Mouse (Mus musculus) embryonic facial prominence, embryonic 14.5 days (tissue): ENCODE measurements around the gene Flrt1. TPM values are rescaled to one million over a fixed set of nuclear protein-coding genes. Genes with fewer than 3 reads are reported as not detected.
A peak's percentile ranks its signal among the peaks of the same experiment; 100 is the strongest.

ENCODE experiments used
- ATAC-seq: fragments of 200-750 bp; cut with Nextera tagmentation; 2 replicates; pipeline ENCODE4 v1.8.0; 2017; ENCODE audit warnings: low read depth, moderate number of reproducible peaks, moderate TSS enrichment
- DNase-seq: peaks from one replicate; pipeline ENCODE4 v3.0.0-alpha.2; 2015; ENCODE audit warnings: low spot score
- H3K27ac ChIP-seq: fragments of 300-500 bp; sonication (generic); replicated peaks from 2 replicates; pipeline ENCODE4 v1.5.1; 2014; ENCODE audit warnings: low read depth, mild to moderate bottlenecking, low read length, moderate library complexity
- H3K27me3 ChIP-seq: fragments of 300-500 bp; sonication (generic); replicated peaks from 2 replicates; pipeline ENCODE4 v1.6.1; 2014; ENCODE audit warnings: low read length; ENCODE audit not compliant: control insufficient read depth, insufficient read depth
- H3K36me3 ChIP-seq: fragments of 300-500 bp; sonication (generic); 2 replicates; pipeline ENCODE4 v1.6.1; 2014; ENCODE audit warnings: low read length, mixed read lengths; ENCODE audit not compliant: control insufficient read depth, insufficient read depth
- H3K4me1 ChIP-seq: fragments of 300-500 bp; sonication (generic); 2 replicates; pipeline ENCODE4 v1.6.1; 2014; ENCODE audit warnings: antibody characterized with exemption, low read length; ENCODE audit not compliant: control insufficient read depth, insufficient read depth
- H3K4me2 ChIP-seq: fragments of 300-500 bp; sonication (generic); 2 replicates; pipeline ENCODE4 v1.6.1; 2014; ENCODE audit warnings: low read depth, mild to moderate bottlenecking, low read length, moderate library complexity, mixed read lengths
- H3K4me3 ChIP-seq: fragments of 300-500 bp; sonication (generic); 2 replicates; pipeline ENCODE4 v1.5.1; 2014; ENCODE audit warnings: low read depth, mild to moderate bottlenecking, low read length
- H3K9ac ChIP-seq: fragments of 300-500 bp; sonication (generic); 2 replicates; pipeline ENCODE4 v1.6.1; 2014; ENCODE audit warnings: low read depth, mild to moderate bottlenecking, low read length, moderate library complexity, mixed read lengths
- H3K9me3 ChIP-seq: fragments of 300-500 bp; sonication (generic); 2 replicates; pipeline ENCODE4 v1.6.1; 2016; ENCODE audit warnings: low read length; ENCODE audit not compliant: control insufficient read depth
- WGBS: fragments of 180-500 bp; shearing (Covaris S2); extraction: QIAGEN DNeasy Blood & Tissue Kit; methylation state at CpG from one replicate; pipeline ENCODE4 v1.1.7; 2014; 5-methylcytosine and 5-hydroxymethylcytosine counted together
- polyA plus RNA-seq: library from polyadenylated mRNA; unstranded; fragments of >200 nt; fragmentation: Nextera tagmentation; extraction: Ambion mirVana; gene quantifications from 2 replicates; pipeline ENCODE4 v1.2.1, GENCODE M21; 2014

Flrt1 gene
- polyA plus RNA-seq, 1 experiment from 2014 or later, result 10.4 TPM

- H3K36me3 ChIP-seq, result no peaks in the 10 kb centered on the region
- H3K4me2 ChIP-seq, result no peak overlapping the region
- no peak overlapping the region for H3K27ac ChIP-seq
- no peak overlapping the region for H3K9ac ChIP-seq
- peaks cover 18% of the 10 kb centered on the region for H3K4me1 ChIP-seq
- DNase-seq (no peak), ATAC-seq (no peak)
- 55% methylated on average over 12 of the region's 12 CpGs for WGBS
- no peak overlapping the region for H3K4me3 ChIP-seq
- no peaks in the 10 kb centered on the region for H3K27me3 ChIP-seq
- H3K9me3 ChIP-seq, result no peaks in the 10 kb centered on the region
Measured at GRCm38 (mm10) chr19:7073997-7074781, 31.3 kb downstream of the Flrt1 start.

- 71% methylated on average over 4 of the region's 6 CpGs for WGBS
- Histone ChIP-seq H3K27me3 (no peaks in the 10 kb centered on the region), H3K4me2 (no peak overlapping the region), H3K27ac (no peak overlapping the region), H3K36me3 (no peaks in the 10 kb centered on the region), H3K4me1 (peaks cover 28% of the 10 kb centered on the region), H3K9me3 (no peaks in the 10 kb centered on the region), H3K9ac (no peak overlapping the region), H3K4me3 (no peak overlapping the region)
- no peak for ATAC-seq
- no peak for DNase-seq
Measured at GRCm38 (mm10) chr19:7072221-7072620, 33.3 kb downstream of the Flrt1 start.

- H3K27ac ChIP-seq, result no peak overlapping the region; the same call in 1 of the 2 replicates
- H3K9ac ChIP-seq, result peak overlapping the region; percentile 49
- no peaks in the 10 kb centered on the region for H3K9me3 ChIP-seq
- WGBS, result 15% methylated on average over 4 of the region's 4 CpGs
- peak overlapping the region; percentile 47 for H3K4me2 ChIP-seq
- H3K27me3 ChIP-seq, result no peaks in the 10 kb centered on the region
- DNase-seq (no peak), ATAC-seq (no peak)
- H3K4me3 ChIP-seq, result no peak overlapping the region
- H3K36me3 ChIP-seq, result no peaks in the 10 kb centered on the region
- peaks cover 39% of the 10 kb centered on the region for H3K4me1 ChIP-seq
Measured at GRCm38 (mm10) chr19:7070775-7071174, 34.8 kb downstream of the Flrt1 start.

- ATAC-seq (peak; percentile 38; the same call in 1 of the 2 replicates), DNase-seq (peak; percentile 77)
- Histone ChIP-seq H3K27me3 (no peaks in the 10 kb centered on the region), H3K4me1 (peaks cover 39% of the 10 kb centered on the region), H3K27ac (no peak overlapping the region; the same call in 1 of the 2 replicates), H3K4me2 (peak overlapping the region; percentile 47), H3K36me3 (no peaks in the 10 kb centered on the region), H3K9me3 (no peaks in the 10 kb centered on the region), H3K9ac (peak overlapping the region; percentile 49), H3K4me3 (no peak overlapping the region)
- WGBS, result 11% methylated on average over 31 of the region's 35 CpGs
Measured at GRCm38 (mm10) chr19:7069781-7070763, 35.5 kb downstream of the Flrt1 start.

- Histone ChIP-seq H3K4me1 (peaks cover 39% of the 10 kb centered on the region), H3K4me2 (peak overlapping the region; percentile 30; the same call in 1 of the 2 replicates), H3K9me3 (no peaks in the 10 kb centered on the region), H3K27ac (peak overlapping the region; percentile 25; the same call in 1 of the 2 replicates), H3K27me3 (no peaks in the 10 kb centered on the region), H3K4me3 (no peak overlapping the region), H3K9ac (0 out of 2 replicates have a peak overlapping the region, but pooled peaks have one; percentile 9), H3K36me3 (no peaks in the 10 kb centered on the region)
- no peak for DNase-seq
- no peak for ATAC-seq
- 55% methylated on average over 11 of the region's 11 CpGs for WGBS
Measured at GRCm38 (mm10) chr19:7068661-7069531, 36.6 kb downstream of the Flrt1 start.

GRCm38 (mm10) chr19:7068136-7068535, 37.4 kb downstream of the Flrt1 start:
- ATAC-seq, result no peak; the same call in 1 of the 2 replicates

GRCm38 (mm10) chr19:7067344-7068050, 38.0 kb downstream of the Flrt1 start:
- Histone ChIP-seq H3K36me3 (no peaks in the 10 kb centered on the region), H3K4me1 (peaks cover 39% of the 10 kb centered on the region), H3K9me3 (no peaks in the 10 kb centered on the region), H3K27me3 (no peaks in the 10 kb centered on the region), H3K4me3 (no peak overlapping the region), H3K9ac (no peak overlapping the region), H3K4me2 (no peak overlapping the region), H3K27ac (no peak overlapping the region)
- ATAC-seq (no peak), DNase-seq (no peak)
- 54% methylated on average over 20 of the region's 20 CpGs for WGBS

More at GRCm38 (mm10) chr19:7068136-7068535, 37.4 kb downstream of the Flrt1 start:
- H3K4me1 ChIP-seq, result peaks cover 39% of the 10 kb centered on the region
- H3K4me2 ChIP-seq, result peak overlapping the region; percentile 30; the same call in 1 of the 2 replicates
- WGBS, result 4% methylated on average over 14 of the region's 14 CpGs
- no peaks in the 10 kb centered on the region for H3K27me3 ChIP-seq
- no peak overlapping the region for H3K4me3 ChIP-seq
- DNase-seq, result peak; percentile 86
- 0 out of 2 replicates have a peak overlapping the region, but pooled peaks have one; percentile 25 for H3K27ac ChIP-seq
- H3K36me3 ChIP-seq, result no peaks in the 10 kb centered on the region
- H3K9me3 ChIP-seq, result no peaks in the 10 kb centered on the region
- no peak overlapping the region for H3K9ac ChIP-seq
